Mouse (Mus musculus) midbrain, embryonic 14.5 days (tissue): Measurements from ENCODE around the gene Flvcr1. TPM values are rescaled to one million over a fixed set of nuclear protein-coding genes. Genes with fewer than 3 reads are reported as not detected.

ENCODE experiments used
- ATAC-seq: fragments of 200-750 bp; cut with Nextera tagmentation; 2 replicates; pipeline ENCODE4 v1.8.0; 2017; ENCODE audit warnings: moderate number of reproducible peaks, moderate library complexity; ENCODE audit not compliant: low FRiP score, low TSS enrichment
- DNase-seq: peaks from one replicate; pipeline ENCODE4 v3.0.0-alpha.2; 2015
- H3K27ac ChIP-seq: fragments of 300-500 bp; sonication (generic); replicated peaks from 2 replicates; pipeline ENCODE4 v1.5.1; 2014; ENCODE audit warnings: mild to moderate bottlenecking, low read depth, low read length, moderate library complexity
- H3K27me3 ChIP-seq: fragments of 300-500 bp; sonication (generic); 2 replicates; pipeline ENCODE4 v1.6.1; 2014; ENCODE audit warnings: low read length, control low read depth, mixed read lengths; ENCODE audit not compliant: control insufficient read depth, insufficient read depth
- H3K36me3 ChIP-seq: fragments of 300-500 bp; sonication (generic); 2 replicates; pipeline ENCODE4 v1.6.1; 2014; ENCODE audit warnings: low read length, control low read depth; ENCODE audit not compliant: control insufficient read depth, insufficient read depth
- H3K4me1 ChIP-seq: fragments of 300-500 bp; sonication (generic); 2 replicates; pipeline ENCODE4 v1.6.1; 2014; ENCODE audit warnings: mild to moderate bottlenecking, antibody characterized with exemption, low read length, control low read depth; ENCODE audit not compliant: control insufficient read depth, insufficient read depth
- H3K4me2 ChIP-seq: fragments of 300-500 bp; sonication (generic); 2 replicates; pipeline ENCODE4 v1.6.1; 2014; ENCODE audit warnings: mild to moderate bottlenecking, low read length, moderate library complexity
- H3K4me3 ChIP-seq: fragments of 300-500 bp; sonication (generic); replicated peaks from 2 replicates; pipeline ENCODE4 v1.5.1; 2014; ENCODE audit warnings: low read depth, low read length
- H3K9ac ChIP-seq: fragments of 300-500 bp; sonication (generic); replicated peaks from 2 replicates; pipeline ENCODE4 v1.6.1; 2014; ENCODE audit warnings: mild to moderate bottlenecking, low read length, moderate library complexity
- H3K9me3 ChIP-seq: fragments of 300-500 bp; sonication (generic); 2 replicates; pipeline ENCODE4 v1.6.1; 2016; ENCODE audit warnings: low read length, control low read depth, mixed read lengths; ENCODE audit not compliant: control insufficient read depth
- WGBS: fragments of 180-500 bp; shearing (Covaris S2); extraction: QIAGEN DNeasy Blood & Tissue Kit; methylation state at CpG from one replicate; pipeline ENCODE4 v1.1.7; 2014; 5-methylcytosine and 5-hydroxymethylcytosine counted together
- polyA plus RNA-seq: library from polyadenylated mRNA; unstranded; fragments of >200 nt; fragmentation: Nextera tagmentation; extraction: Ambion mirVana; gene quantifications from 2 replicates; pipeline ENCODE4 v1.2.1, GENCODE M21; 2014

The Flvcr1 gene
- polyA plus RNA-seq, 1 experiment from 2014 or later = 12.1 TPM

- Histone ChIP-seq H3K27me3 (no peaks in the 10 kb centered on the region), H3K9me3 (no peaks in the 10 kb centered on the region), H3K4me1 (no peaks in the 10 kb centered on the region), H3K36me3 (peaks cover 38% of the 10 kb centered on the region), H3K9ac (no peak overlapping the region), H3K4me3 (no peak overlapping the region), H3K27ac (no peak overlapping the region), H3K4me2 (no peak overlapping the region)
- 96% methylated on average over 3 of the region's 3 CpGs for WGBS
- DNase-seq = no peak
- ATAC-seq = no peak
Observed at GRCm38 (mm10) chr1:191014271-191014670, 11.7 kb downstream of the Flvcr1 start.

GRCm38 (mm10) chr1:191008707-191009106, 17.3 kb downstream of the Flvcr1 start:
- WGBS = 98% methylated on average over 5 of the region's 5 CpGs
- no peaks in the 10 kb centered on the region for H3K4me1 ChIP-seq
- H3K9ac ChIP-seq = no peak overlapping the region
- no peaks in the 10 kb centered on the region for H3K9me3 ChIP-seq
- no peak overlapping the region for H3K4me3 ChIP-seq
- ATAC-seq = no peak
- H3K36me3 ChIP-seq = peaks cover 65% of the 10 kb centered on the region
- H3K27me3 ChIP-seq = no peaks in the 10 kb centered on the region
- H3K4me2 ChIP-seq = no peak overlapping the region
- no peak overlapping the region for H3K27ac ChIP-seq
- DNase-seq = no peak

DNA sequence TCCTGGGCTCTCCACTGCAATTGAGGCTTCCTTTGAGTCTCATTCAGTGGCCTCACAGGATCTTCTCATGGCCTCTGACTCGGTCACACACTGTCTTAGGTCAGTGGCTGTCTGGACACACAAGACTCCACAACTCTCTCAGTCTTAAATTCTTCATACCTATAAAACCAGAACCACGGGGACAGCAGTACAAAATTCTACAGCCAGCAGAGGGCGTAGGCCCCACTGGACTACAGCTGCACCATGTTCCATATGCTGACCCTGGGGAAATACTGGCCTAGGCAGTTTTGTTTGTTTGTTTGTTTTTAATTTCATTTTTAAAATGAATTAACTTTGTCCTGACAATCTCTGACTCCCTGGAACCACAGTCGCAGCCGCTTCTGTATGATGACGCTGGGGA, 23.8 kb downstream of the Flvcr1 start:
- ATAC-seq (no peak), DNase-seq (peak; percentile 22)
- H3K27me3 ChIP-seq = no peaks in the 10 kb centered on the region
- H3K9me3 ChIP-seq = peaks cover 7% of the 10 kb centered on the region; the same call in 1 of the 2 replicates
- no peak overlapping the region for H3K27ac ChIP-seq
- no peak overlapping the region for H3K4me2 ChIP-seq
- no peak overlapping the region for H3K4me3 ChIP-seq
- WGBS = 64% methylated on average over 6 of the region's 6 CpGs
- H3K4me1 ChIP-seq = no peaks in the 10 kb centered on the region
- peaks cover 20% of the 10 kb centered on the region; the same call in 1 of the 2 replicates for H3K36me3 ChIP-seq
- H3K9ac ChIP-seq = no peak overlapping the region

DNA sequence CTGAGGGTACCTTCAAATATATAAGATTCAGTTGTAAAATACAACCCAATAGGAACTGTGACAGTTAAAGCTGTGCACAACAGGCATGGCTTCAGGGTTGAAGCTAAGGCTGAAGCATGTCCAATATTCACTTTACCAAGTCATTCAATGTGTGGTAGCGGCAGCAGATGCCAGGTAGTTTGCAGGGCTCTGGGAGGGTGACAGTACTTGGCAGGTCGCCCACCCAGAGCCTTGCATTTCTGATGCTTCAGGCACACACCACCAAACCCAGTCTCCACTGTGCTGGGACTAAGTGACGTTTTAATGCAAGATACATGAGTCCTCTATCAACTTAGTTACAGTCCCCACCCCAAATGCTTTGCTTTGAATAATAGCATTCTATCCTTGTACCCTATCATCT, 25.3 kb downstream of the Flvcr1 start:
- H3K27me3 ChIP-seq = no peaks in the 10 kb centered on the region
- no peak overlapping the region for H3K4me3 ChIP-seq
- H3K9me3 ChIP-seq = peaks cover 7% of the 10 kb centered on the region; the same call in 1 of the 2 replicates
- ATAC-seq = no peak
- H3K36me3 ChIP-seq = peaks cover 12% of the 10 kb centered on the region; the same call in 1 of the 2 replicates
- H3K4me1 ChIP-seq = no peaks in the 10 kb centered on the region
- peak; percentile 25 for DNase-seq
- WGBS = 82% methylated on average over 3 of the region's 3 CpGs
- no peak overlapping the region for H3K4me2 ChIP-seq
- H3K27ac ChIP-seq = no peak overlapping the region
- H3K9ac ChIP-seq = no peak overlapping the region

DNA sequence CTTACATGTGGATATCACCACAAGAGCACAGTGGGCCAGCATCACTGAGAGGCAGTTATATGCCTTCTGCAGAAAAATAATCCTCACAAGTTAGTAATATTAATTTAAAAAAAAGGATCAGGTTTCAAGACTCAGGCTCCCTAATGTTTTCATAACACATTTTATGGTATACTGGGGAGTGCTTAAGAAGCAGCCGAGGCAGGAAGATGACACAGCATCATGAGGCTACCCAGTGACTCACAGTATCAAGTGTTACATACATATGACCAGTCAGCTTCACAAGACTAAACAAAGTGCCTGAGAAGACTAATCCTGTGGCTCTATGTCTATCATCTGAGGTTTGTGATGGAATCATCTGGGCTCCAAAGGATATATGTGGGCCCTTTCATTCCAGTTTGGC, 27.9 kb downstream of the Flvcr1 start:
- H3K27me3 ChIP-seq = no peaks in the 10 kb centered on the region

DNA sequence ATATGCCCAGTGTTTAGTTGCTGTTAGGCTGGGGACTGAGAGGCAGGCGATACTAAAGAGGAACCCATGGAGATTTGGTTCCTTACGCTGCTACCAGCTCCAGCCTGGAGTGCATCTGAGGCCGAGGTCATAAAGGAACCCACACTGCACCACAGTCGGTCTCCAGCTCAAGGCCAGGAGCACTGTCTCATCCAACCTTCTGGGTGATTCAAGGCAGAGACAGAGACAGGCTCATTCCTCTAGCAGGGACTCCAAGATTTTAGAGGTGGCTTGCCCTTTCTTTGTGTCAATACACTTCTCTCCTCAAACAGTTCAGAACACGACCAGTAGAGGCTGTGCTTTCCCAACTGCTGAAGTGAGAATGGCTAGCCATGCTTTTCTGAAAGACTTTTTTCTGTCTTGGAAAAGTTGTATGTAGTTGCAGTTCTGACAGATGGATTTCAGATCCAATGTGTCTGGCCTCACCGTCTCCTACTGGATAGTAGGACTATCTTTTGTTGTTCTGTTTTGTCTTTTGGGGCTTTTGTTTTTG, 29.5 kb downstream of the Flvcr1 start:
- DNase-seq (no peak), ATAC-seq (no peak)
- no peak overlapping the region for H3K4me2 ChIP-seq
- H3K4me3 ChIP-seq = no peak overlapping the region
- peaks cover 7% of the 10 kb centered on the region; the same call in 1 of the 2 replicates for H3K9me3 ChIP-seq
- H3K9ac ChIP-seq = no peak overlapping the region
- no peaks in the 10 kb centered on the region for H3K36me3 ChIP-seq
- no peaks in the 10 kb centered on the region for H3K4me1 ChIP-seq
- 76% methylated on average over 6 of the region's 6 CpGs for WGBS
- H3K27ac ChIP-seq = no peak overlapping the region
- no peaks in the 10 kb centered on the region for H3K27me3 ChIP-seq

More for the DNA sequence above, 27.9 kb downstream of the Flvcr1 start:
- no peak overlapping the region for H3K27ac ChIP-seq
- ATAC-seq = no peak
- peaks cover 7% of the 10 kb centered on the region; the same call in 1 of the 2 replicates for H3K9me3 ChIP-seq
- DNase-seq = no peak
- 88% methylated on average over 1 of the region's 1 CpGs for WGBS
- no peak overlapping the region for H3K4me2 ChIP-seq
- H3K36me3 ChIP-seq = no peaks in the 10 kb centered on the region
- H3K4me1 ChIP-seq = no peaks in the 10 kb centered on the region
- no peak overlapping the region for H3K9ac ChIP-seq
- H3K4me3 ChIP-seq = no peak overlapping the region

DNA sequence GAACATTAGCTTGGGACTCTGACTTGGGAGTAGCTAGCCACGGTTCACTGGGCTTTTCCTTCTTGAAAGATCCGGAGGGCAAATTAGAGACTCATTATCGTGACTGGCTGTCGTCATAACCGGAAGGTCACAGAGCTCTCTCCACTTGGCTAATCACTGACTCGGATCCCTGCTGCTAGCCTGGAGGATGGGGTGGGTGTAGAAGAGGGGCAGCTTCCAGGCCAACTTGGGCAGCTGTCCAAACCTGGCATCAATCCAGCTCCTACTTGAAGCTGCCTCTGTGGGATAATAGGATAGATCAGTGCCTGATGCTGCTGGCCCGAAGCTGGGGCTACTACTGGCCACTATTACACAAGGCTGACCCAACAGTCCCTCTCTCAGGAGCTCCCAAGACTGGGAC, 30.4 kb downstream of the Flvcr1 start:
- 57% methylated on average over 7 of the region's 7 CpGs for WGBS
- H3K4me1 ChIP-seq = no peaks in the 10 kb centered on the region
- ATAC-seq (no peak), DNase-seq (peak; percentile 49)
- H3K36me3 ChIP-seq = no peaks in the 10 kb centered on the region
- H3K4me3 ChIP-seq = no peak overlapping the region
- H3K9ac ChIP-seq = no peak overlapping the region
- H3K4me2 ChIP-seq = no peak overlapping the region
- no peaks in the 10 kb centered on the region for H3K27me3 ChIP-seq
- no peak overlapping the region for H3K27ac ChIP-seq
- H3K9me3 ChIP-seq = peaks cover 7% of the 10 kb centered on the region; the same call in 1 of the 2 replicates

GRCm38 (mm10) chr1:190989437-190990082, 36.4 kb downstream of the Flvcr1 start:
- ATAC-seq = no peak
- no peak for DNase-seq
- WGBS = 87% methylated on average over 9 of the region's 9 CpGs

DNA sequence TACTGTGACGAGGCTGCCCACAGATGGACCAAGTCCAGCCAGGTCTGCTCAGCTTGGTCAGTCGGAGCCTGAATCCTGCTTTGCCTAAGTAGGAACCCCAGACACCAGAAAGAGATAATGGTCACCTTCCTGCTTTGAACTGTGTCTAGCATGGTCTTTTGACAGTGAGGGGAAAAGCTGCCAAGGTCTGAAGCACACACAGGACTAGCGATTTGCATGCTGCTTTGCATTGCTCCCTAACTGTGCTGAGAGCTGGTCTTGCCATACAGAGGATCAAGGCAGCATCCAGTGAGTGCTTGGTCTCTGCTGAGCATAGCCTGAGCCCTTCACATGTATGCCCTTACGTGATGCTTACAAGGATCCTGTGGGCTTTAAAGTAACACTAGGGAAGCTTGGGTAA, 44.5 kb downstream of the Flvcr1 start:
- WGBS = 77% methylated on average over 4 of the region's 4 CpGs
- ATAC-seq (no peak), DNase-seq (no peak)
- Histone ChIP-seq H3K9ac (no peak overlapping the region), H3K4me2 (no peak overlapping the region), H3K4me3 (no peak overlapping the region), H3K4me1 (peaks cover 11% of the 10 kb centered on the region), H3K27ac (no peak overlapping the region), H3K9me3 (no peaks in the 10 kb centered on the region), H3K27me3 (no peaks in the 10 kb centered on the region), H3K36me3 (no peaks in the 10 kb centered on the region)

More at GRCm38 (mm10) chr1:190989437-190990082, 36.4 kb downstream of the Flvcr1 start:
- H3K27me3 ChIP-seq = no peaks in the 10 kb centered on the region
- H3K4me1 ChIP-seq = no peaks in the 10 kb centered on the region
- no peak overlapping the region for H3K4me2 ChIP-seq
- H3K4me3 ChIP-seq = no peak overlapping the region
- H3K36me3 ChIP-seq = no peaks in the 10 kb centered on the region
- no peaks in the 10 kb centered on the region for H3K9me3 ChIP-seq
- no peak overlapping the region for H3K27ac ChIP-seq
- H3K9ac ChIP-seq = no peak overlapping the region
